Mouse (Mus musculus) kidney, embryonic 16.5 days (tissue): ENCODE measurements around the gene Sult5a1. TPM values are rescaled to one million over a fixed set of nuclear protein-coding genes. Genes with fewer than 3 reads are reported as not detected.

Experiments
- ATAC-seq: fragments of 200-750 bp; cut with Nextera tagmentation; 2 replicates; pipeline ENCODE4 v1.8.0; 2017; ENCODE audit warnings: moderate TSS enrichment; ENCODE audit not compliant: low FRiP score, low TSS enrichment
- H3K27ac ChIP-seq: fragments of 300-500 bp; sonication (generic); 2 replicates; pipeline ENCODE4 v1.5.1; 2014; ENCODE audit warnings: low read length
- H3K27me3 ChIP-seq: fragments of 300-500 bp; sonication (generic); 2 replicates; pipeline ENCODE4 v1.6.1; 2014; ENCODE audit warnings: low read length, control low read depth, mixed read lengths; ENCODE audit not compliant: insufficient read depth
- H3K36me3 ChIP-seq: fragments of 300-500 bp; sonication (generic); 2 replicates; pipeline ENCODE4 v1.6.1; 2014; ENCODE audit warnings: low read length, control low read depth, mixed read lengths; ENCODE audit not compliant: insufficient read depth
- H3K4me1 ChIP-seq: fragments of 300-500 bp; sonication (generic); 2 replicates; pipeline ENCODE4 v1.6.1; 2014; ENCODE audit warnings: low read length, control low read depth, mixed read lengths; ENCODE audit not compliant: insufficient read depth
- H3K4me2 ChIP-seq: fragments of 300-500 bp; sonication (generic); replicated peaks from 2 replicates; pipeline ENCODE4 v1.6.1; 2014; ENCODE audit warnings: low read depth, low read length
- H3K4me3 ChIP-seq: fragments of 300-500 bp; sonication (generic); 2 replicates; pipeline ENCODE4 v1.5.1; 2014; ENCODE audit warnings: mild to moderate bottlenecking, low read length
- H3K9ac ChIP-seq: fragments of 300-500 bp; sonication (generic); replicated peaks from 2 replicates; pipeline ENCODE4 v1.6.1; 2014; ENCODE audit warnings: low read length
- H3K9me3 ChIP-seq: fragments of 300-500 bp; sonication (generic); 2 replicates; pipeline ENCODE4 v1.6.1; 2016; ENCODE audit warnings: low read length, control low read depth
- WGBS: fragments of 180-500 bp; shearing (Covaris S2); extraction: QIAGEN DNeasy Blood & Tissue Kit; methylation state at CpG from one replicate; pipeline ENCODE4 v1.1.7; 2014; 5-methylcytosine and 5-hydroxymethylcytosine counted together
- polyA plus RNA-seq: library from polyadenylated mRNA; unstranded; fragments of >200 nt; fragmentation: Nextera tagmentation; extraction: Ambion mirVana; gene quantifications from 2 replicates; pipeline ENCODE4 v1.2.1, GENCODE M21; 2015

Gene Sult5a1
- polyA plus RNA-seq, 1 experiment from 2014 or later = 12.6 TPM

GRCm38 (mm10) chr8:123137645-123138077, 20.5 kb downstream of the Sult5a1 start:
- ATAC-seq = peak; percentile 91
- WGBS = 0% methylated on average over 2 of the region's 2 CpGs
- H3K36me3 ChIP-seq = no peaks in the 10 kb centered on the region
- no peak overlapping the region for H3K4me2 ChIP-seq
- H3K27ac ChIP-seq = peak overlapping the region; percentile 73
- peaks cover 25% of the 10 kb centered on the region for H3K4me1 ChIP-seq
- no peaks in the 10 kb centered on the region for H3K27me3 ChIP-seq
- H3K9me3 ChIP-seq = peaks cover 3% of the 10 kb centered on the region; the same call in 1 of the 2 replicates
- no peak overlapping the region for H3K4me3 ChIP-seq
- peak overlapping the region; percentile 48 for H3K9ac ChIP-seq

- Histone ChIP-seq H3K9ac (no peak overlapping the region), H3K4me1 (peaks cover 20% of the 10 kb centered on the region), H3K4me2 (no peak overlapping the region), H3K36me3 (no peaks in the 10 kb centered on the region), H3K27ac (no peak overlapping the region), H3K27me3 (no peaks in the 10 kb centered on the region), H3K9me3 (peaks cover 3% of the 10 kb centered on the region; the same call in 1 of the 2 replicates), H3K4me3 (no peak overlapping the region)
- no peak for ATAC-seq
- WGBS = 73% methylated on average over 9 of the region's 9 CpGs
These were observed 21.8 kb downstream of the Sult5a1 start for GRCm38 (mm10) chr8:123136287-123136686.

- 52% methylated on average over 9 of the region's 9 CpGs for WGBS
These were observed 22.3 kb downstream of the Sult5a1 start for GRCm38 (mm10) chr8:123135806-123136205.

GRCm38 (mm10) chr8:123135406-123135805, 22.7 kb downstream of the Sult5a1 start:
- Histone ChIP-seq H3K9me3 (peaks cover 3% of the 10 kb centered on the region; the same call in 1 of the 2 replicates), H3K4me1 (peaks cover 20% of the 10 kb centered on the region), H3K4me3 (no peak overlapping the region), H3K27me3 (no peaks in the 10 kb centered on the region), H3K9ac (no peak overlapping the region), H3K36me3 (no peaks in the 10 kb centered on the region), H3K27ac (no peak overlapping the region; the same call in 1 of the 2 replicates), H3K4me2 (no peak overlapping the region)
- 40% methylated on average over 7 of the region's 7 CpGs for WGBS
- ATAC-seq = no peak

More at GRCm38 (mm10) chr8:123135806-123136205, 22.3 kb downstream of the Sult5a1 start:
- peaks cover 20% of the 10 kb centered on the region for H3K4me1 ChIP-seq
- no peaks in the 10 kb centered on the region for H3K36me3 ChIP-seq
- peaks cover 3% of the 10 kb centered on the region; the same call in 1 of the 2 replicates for H3K9me3 ChIP-seq
- H3K9ac ChIP-seq = no peak overlapping the region
- H3K27me3 ChIP-seq = no peaks in the 10 kb centered on the region
- no peak overlapping the region for H3K4me2 ChIP-seq
- H3K27ac ChIP-seq = no peak overlapping the region; the same call in 1 of the 2 replicates
- ATAC-seq = no peak
- no peak overlapping the region for H3K4me3 ChIP-seq

GRCm38 (mm10) chr8:123134149-123134713, 23.9 kb downstream of the Sult5a1 start:
- 88% methylated on average over 11 of the region's 11 CpGs for WGBS

GRCm38 (mm10) chr8:123132953-123133352, 25.2 kb downstream of the Sult5a1 start:
- no peak overlapping the region for H3K27ac ChIP-seq
- peaks cover 15% of the 10 kb centered on the region for H3K4me1 ChIP-seq
- 100% methylated on average over 2 of the region's 2 CpGs for WGBS
- no peak for ATAC-seq
- no peaks in the 10 kb centered on the region for H3K36me3 ChIP-seq
- H3K27me3 ChIP-seq = no peaks in the 10 kb centered on the region
- no peak overlapping the region for H3K9ac ChIP-seq
- H3K4me3 ChIP-seq = no peak overlapping the region
- H3K9me3 ChIP-seq = peaks cover 3% of the 10 kb centered on the region; the same call in 1 of the 2 replicates
- H3K4me2 ChIP-seq = no peak overlapping the region

More at GRCm38 (mm10) chr8:123134149-123134713, 23.9 kb downstream of the Sult5a1 start:
- Histone ChIP-seq H3K27me3 (no peaks in the 10 kb centered on the region), H3K4me1 (peaks cover 20% of the 10 kb centered on the region), H3K36me3 (no peaks in the 10 kb centered on the region), H3K9me3 (peaks cover 3% of the 10 kb centered on the region; the same call in 1 of the 2 replicates), H3K9ac (no peak overlapping the region), H3K4me3 (no peak overlapping the region), H3K4me2 (no peak overlapping the region), H3K27ac (no peak overlapping the region)
- ATAC-seq = no peak

- no peak for ATAC-seq
- Histone ChIP-seq H3K27ac (0 out of 2 replicates have a peak overlapping the region, but pooled peaks have one; percentile 35), H3K27me3 (0 out of 2 replicates have a peak, but pooled peaks cover 3% of the 10 kb centered on the region), H3K4me3 (no peak overlapping the region), H3K9me3 (peaks cover 3% of the 10 kb centered on the region; the same call in 1 of the 2 replicates), H3K4me2 (no peak overlapping the region; the same call in 1 of the 2 replicates), H3K36me3 (no peaks in the 10 kb centered on the region), H3K9ac (no peak overlapping the region), H3K4me1 (peaks cover 11% of the 10 kb centered on the region)
- 53% methylated on average over 9 of the region's 9 CpGs for WGBS
These were observed 27.1 kb downstream of the Sult5a1 start for GRCm38 (mm10) chr8:123131041-123131440.

- Histone ChIP-seq H3K9ac (no peak overlapping the region), H3K36me3 (no peaks in the 10 kb centered on the region), H3K4me3 (peak overlapping the region; percentile 14; the same call in 1 of the 2 replicates), H3K27me3 (peaks cover 11% of the 10 kb centered on the region), H3K27ac (no peak overlapping the region), H3K9me3 (no peaks in the 10 kb centered on the region), H3K4me2 (peak overlapping the region; percentile 21; the same call in 1 of the 2 replicates), H3K4me1 (peaks cover 13% of the 10 kb centered on the region)
- ATAC-seq = peak; percentile 74
- 6% methylated on average over 19 of the region's 19 CpGs for WGBS
These were observed 31.8 kb downstream of the Sult5a1 start for GRCm38 (mm10) chr8:123126193-123126816.

- WGBS = 76% methylated on average over 5 of the region's 5 CpGs
- peaks cover 29% of the 10 kb centered on the region for H3K27me3 ChIP-seq
- H3K36me3 ChIP-seq = no peaks in the 10 kb centered on the region
- H3K9me3 ChIP-seq = no peaks in the 10 kb centered on the region
- H3K27ac ChIP-seq = no peak overlapping the region
- H3K4me1 ChIP-seq = peaks cover 15% of the 10 kb centered on the region
- H3K4me3 ChIP-seq = no peak overlapping the region
- no peak overlapping the region for H3K4me2 ChIP-seq
- no peak overlapping the region for H3K9ac ChIP-seq
- ATAC-seq = no peak
These were observed 35.4 kb downstream of the Sult5a1 start for GRCm38 (mm10) chr8:123122670-123123069.

- no peak overlapping the region for H3K9ac ChIP-seq
- 38% methylated on average over 9 of the region's 9 CpGs for WGBS
- peaks cover 35% of the 10 kb centered on the region for H3K27me3 ChIP-seq
These were observed 36.1 kb downstream of the Sult5a1 start for GRCm38 (mm10) chr8:123122059-123122458.

More at GRCm38 (mm10) chr8:123122059-123122458, 36.1 kb downstream of the Sult5a1 start:
- no peaks in the 10 kb centered on the region for H3K36me3 ChIP-seq
- no peak overlapping the region for H3K27ac ChIP-seq
- H3K4me3 ChIP-seq = no peak overlapping the region
- peaks cover 22% of the 10 kb centered on the region for H3K4me1 ChIP-seq
- H3K4me2 ChIP-seq = no peak overlapping the region
- no peaks in the 10 kb centered on the region for H3K9me3 ChIP-seq
- ATAC-seq = 0 out of 2 replicates have a peak, but pooled peaks have one; percentile 16
